Mouse (Mus musculus): ENCODE measurements around the gene Kmt2d. TPM values are rescaled to one million over a fixed set of nuclear protein-coding genes. Genes with fewer than 3 reads are reported as not detected.
A peak's percentile ranks its signal among the peaks of the same experiment; 100 is the strongest.

Kmt2d gene
- polyA plus RNA-seq, 1 experiment from 2014 or later: 9.2 TPM

GRCm38 (mm10) chr15:98837006-98837742, 33.8 kb downstream of the Kmt2d start:
- Histone ChIP-seq H3K4me2 (no peak overlapping the region), H3K4me3 (no peak overlapping the region), H3K9me3 (replicated peaks) (no peaks in the 10 kb centered on the region), H3K27me3 (replicated peaks) (no peaks in the 10 kb centered on the region), H3K9ac (no peak overlapping the region), H3K27ac (ENCODE audit: poor library complexity, severe bottlenecking) (no peak overlapping the region), H3K36me3 (peaks cover 91% of the 10 kb centered on the region), H3K4me1 (replicated peaks) (peaks cover 22% of the 10 kb centered on the region)
- no peak for ATAC-seq (ENCODE audit: insufficient number of reproducible peaks, low FRiP score)
- 85% methylated on average over 21 of the region's 21 CpGs for WGBS

- Histone ChIP-seq H3K4me1 (replicated peaks) (peaks cover 22% of the 10 kb centered on the region), H3K27ac (ENCODE audit: poor library complexity, severe bottlenecking) (peak overlapping the region; percentile 45; the same call in 1 of the 2 replicates), H3K36me3 (peaks cover 73% of the 10 kb centered on the region), H3K9me3 (replicated peaks) (no peaks in the 10 kb centered on the region), H3K27me3 (replicated peaks) (no peaks in the 10 kb centered on the region), H3K4me2 (no peak overlapping the region), H3K9ac (no peak overlapping the region), H3K4me3 (no peak overlapping the region)
- 75% methylated on average over 14 of the region's 14 CpGs for WGBS
- ATAC-seq (ENCODE audit: insufficient number of reproducible peaks, low FRiP score): no peak
Measured at GRCm38 (mm10) chr15:98835291-98835690, 35.7 kb downstream of the Kmt2d start.

GRCm38 (mm10) chr15:98834059-98834458, 36.9 kb downstream of the Kmt2d start:
- peaks cover 63% of the 10 kb centered on the region for H3K36me3 ChIP-seq
- 84% methylated on average over 13 of the region's 13 CpGs for WGBS
- ATAC-seq (ENCODE audit: insufficient number of reproducible peaks, low FRiP score): no peak

GRCm38 (mm10) chr15:98833281-98833680, 37.7 kb downstream of the Kmt2d start:
- Histone ChIP-seq H3K4me2 (no peak overlapping the region), H3K9me3 (replicated peaks) (no peaks in the 10 kb centered on the region), H3K4me3 (no peak overlapping the region), H3K27me3 (replicated peaks) (no peaks in the 10 kb centered on the region), H3K4me1 (replicated peaks) (peaks cover 37% of the 10 kb centered on the region), H3K27ac (ENCODE audit: poor library complexity, severe bottlenecking) (no peak overlapping the region), H3K36me3 (peaks cover 58% of the 10 kb centered on the region), H3K9ac (peak overlapping the region; percentile 10; the same call in 1 of the 2 replicates)
- WGBS: 85% methylated on average over 11 of the region's 11 CpGs
- no peak for ATAC-seq (ENCODE audit: insufficient number of reproducible peaks, low FRiP score)

More at GRCm38 (mm10) chr15:98834059-98834458, 36.9 kb downstream of the Kmt2d start:
- Histone ChIP-seq H3K27me3 (replicated peaks) (no peaks in the 10 kb centered on the region), H3K27ac (ENCODE audit: poor library complexity, severe bottlenecking) (no peak overlapping the region), H3K9me3 (replicated peaks) (no peaks in the 10 kb centered on the region), H3K4me3 (no peak overlapping the region), H3K4me2 (no peak overlapping the region), H3K4me1 (replicated peaks) (peaks cover 33% of the 10 kb centered on the region), H3K9ac (no peak overlapping the region)

- peaks cover 51% of the 10 kb centered on the region for H3K36me3 ChIP-seq
- peaks cover 45% of the 10 kb centered on the region for H3K4me1 ChIP-seq (replicated peaks)
- H3K27me3 ChIP-seq (replicated peaks): no peaks in the 10 kb centered on the region
- no peaks in the 10 kb centered on the region for H3K9me3 ChIP-seq (replicated peaks)
- no peak for ATAC-seq (ENCODE audit: insufficient number of reproducible peaks, low FRiP score)
- H3K27ac ChIP-seq (ENCODE audit: poor library complexity, severe bottlenecking): peak overlapping the region; percentile 97
- H3K4me2 ChIP-seq: 0 out of 2 replicates have a peak overlapping the region, but pooled peaks have one; percentile 71
- H3K4me3 ChIP-seq: no peak overlapping the region
- 46% methylated on average over 12 of the region's 12 CpGs for WGBS
- H3K9ac ChIP-seq: no peak overlapping the region
Measured at GRCm38 (mm10) chr15:98832161-98833058, 38.6 kb downstream of the Kmt2d start.

GRCm38 (mm10) chr15:98831684-98832035, 39.3 kb downstream of the Kmt2d start:
- peak overlapping the region; percentile 81 for H3K4me3 ChIP-seq
- peaks cover 52% of the 10 kb centered on the region for H3K4me1 ChIP-seq (replicated peaks)
- no peak for ATAC-seq (ENCODE audit: insufficient number of reproducible peaks, low FRiP score)
- peak overlapping the region; percentile 71 for H3K4me2 ChIP-seq
- no peaks in the 10 kb centered on the region for H3K27me3 ChIP-seq (replicated peaks)
- peak overlapping the region; percentile 97 for H3K27ac ChIP-seq (ENCODE audit: poor library complexity, severe bottlenecking)
- H3K9ac ChIP-seq: peak overlapping the region; percentile 92; the same call in 1 of the 2 replicates
- H3K36me3 ChIP-seq: peaks cover 44% of the 10 kb centered on the region
- no peaks in the 10 kb centered on the region for H3K9me3 ChIP-seq (replicated peaks)
- 15% methylated on average over 9 of the region's 9 CpGs for WGBS

- under 1% methylated on average over 65 of the region's 66 CpGs for WGBS
- peak; percentile 93 for ATAC-seq (ENCODE audit: insufficient number of reproducible peaks, low FRiP score)
- peak within 1 kb of the TSS; percentile 92 for H3K9ac ChIP-seq
- peak within 1 kb of the TSS; percentile 71 for H3K4me2 ChIP-seq
- peak within 1 kb of the TSS; percentile 97 for H3K27ac ChIP-seq (ENCODE audit: poor library complexity, severe bottlenecking)
- peaks cover 49% of the 10 kb centered on the region for H3K4me1 ChIP-seq (replicated peaks)
- H3K9me3 ChIP-seq (replicated peaks): no peaks in the 10 kb centered on the region
- H3K27me3 ChIP-seq (replicated peaks): no peaks in the 10 kb centered on the region
- peaks cover 37% of the 10 kb centered on the region for H3K36me3 ChIP-seq
- peak within 1 kb of the TSS; percentile 81 for H3K4me3 ChIP-seq
Measured at GRCm38 (mm10) chr15:98830736-98831683, 40.0 kb downstream of the Kmt2d start, which contains the start of gene Prkag1. Gene Prkag1 (minus strand): TSS chr15:98831521.

- peak overlapping the region; percentile 26; the same call in 1 of the 2 replicates for H3K27ac ChIP-seq (ENCODE audit: poor library complexity, severe bottlenecking)
- H3K9ac ChIP-seq: no peak overlapping the region
- H3K4me1 ChIP-seq (replicated peaks): peaks cover 31% of the 10 kb centered on the region
- peaks cover 36% of the 10 kb centered on the region for H3K36me3 ChIP-seq
- no peak overlapping the region for H3K4me3 ChIP-seq
- WGBS: 61% methylated on average over 7 of the region's 7 CpGs
- H3K9me3 ChIP-seq (replicated peaks): no peaks in the 10 kb centered on the region
- H3K27me3 ChIP-seq (replicated peaks): no peaks in the 10 kb centered on the region
- H3K4me2 ChIP-seq: no peak overlapping the region
- no peak for ATAC-seq (ENCODE audit: insufficient number of reproducible peaks, low FRiP score)
Measured at GRCm38 (mm10) chr15:98827611-98828011, 43.4 kb downstream of the Kmt2d start.

- ATAC-seq (ENCODE audit: insufficient number of reproducible peaks, low FRiP score): no peak
- no peak overlapping the region for H3K4me3 ChIP-seq
- WGBS: 68% methylated on average over 3 of the region's 3 CpGs
- no peak overlapping the region for H3K9ac ChIP-seq
- no peaks in the 10 kb centered on the region for H3K27me3 ChIP-seq (replicated peaks)
- peaks cover 25% of the 10 kb centered on the region for H3K4me1 ChIP-seq (replicated peaks)
- peaks cover 62% of the 10 kb centered on the region for H3K36me3 ChIP-seq
- no peaks in the 10 kb centered on the region for H3K9me3 ChIP-seq (replicated peaks)
- H3K27ac ChIP-seq (ENCODE audit: poor library complexity, severe bottlenecking): no peak overlapping the region
- no peak overlapping the region for H3K4me2 ChIP-seq
Measured at GRCm38 (mm10) chr15:98823434-98823833, 47.6 kb downstream of the Kmt2d start.

- Histone ChIP-seq H3K4me2 (no peak overlapping the region), H3K4me1 (replicated peaks) (peaks cover 13% of the 10 kb centered on the region), H3K36me3 (peaks cover 63% of the 10 kb centered on the region), H3K9me3 (replicated peaks) (no peaks in the 10 kb centered on the region), H3K27me3 (replicated peaks) (no peaks in the 10 kb centered on the region), H3K9ac (no peak overlapping the region), H3K27ac (ENCODE audit: poor library complexity, severe bottlenecking) (no peak overlapping the region), H3K4me3 (no peak overlapping the region)
- no peak for ATAC-seq (ENCODE audit: insufficient number of reproducible peaks, low FRiP score)
- 89% methylated on average over 5 of the region's 5 CpGs for WGBS
Measured at GRCm38 (mm10) chr15:98822147-98822546, 48.9 kb downstream of the Kmt2d start.
